Mouse (Mus musculus) kidney, embryonic 14.5 days (tissue): Measurements from ENCODE around the gene Cited4. TPM values are rescaled to one million over a fixed set of nuclear protein-coding genes. Genes with fewer than 3 reads are reported as not detected.

ENCODE experiments used
- ATAC-seq: fragments of 200-750 bp; cut with Nextera tagmentation; 2 replicates; pipeline ENCODE4 v1.8.0; 2017; ENCODE audit warnings: moderate number of reproducible peaks, mild to moderate bottlenecking, moderate TSS enrichment, moderate library complexity; ENCODE audit not compliant: low FRiP score, low TSS enrichment
- H3K27ac ChIP-seq: fragments of 300-500 bp; sonication (generic); 2 replicates; pipeline ENCODE4 v1.5.1; 2014; ENCODE audit warnings: low read depth, mild to moderate bottlenecking, low read length, moderate library complexity, mixed read lengths
- H3K27me3 ChIP-seq: fragments of 300-500 bp; sonication (generic); 2 replicates; pipeline ENCODE4 v1.6.1; 2014; ENCODE audit warnings: mild to moderate bottlenecking, low read length; ENCODE audit not compliant: control insufficient read depth, insufficient read depth
- H3K36me3 ChIP-seq: fragments of 300-500 bp; sonication (generic); 2 replicates; pipeline ENCODE4 v1.6.1; 2014; ENCODE audit warnings: low read length, mixed read lengths; ENCODE audit not compliant: control insufficient read depth, insufficient read depth
- H3K4me1 ChIP-seq: fragments of 300-500 bp; sonication (generic); 2 replicates; pipeline ENCODE4 v1.6.1; 2014; ENCODE audit warnings: low read length, mixed read lengths; ENCODE audit not compliant: control insufficient read depth, insufficient read depth
- H3K4me2 ChIP-seq: fragments of 300-500 bp; sonication (generic); replicated peaks from 2 replicates; pipeline ENCODE4 v1.6.1; 2014; ENCODE audit warnings: low read depth, mild to moderate bottlenecking, low read length
- H3K4me3 ChIP-seq: fragments of 300-500 bp; sonication (generic); 2 replicates; pipeline ENCODE4 v1.5.1; 2014; ENCODE audit warnings: mild to moderate bottlenecking, low read length
- H3K9ac ChIP-seq: fragments of 300-500 bp; sonication (generic); 2 replicates; pipeline ENCODE4 v1.6.1; 2014; ENCODE audit warnings: low read depth, mild to moderate bottlenecking, low read length, moderate library complexity
- H3K9me3 ChIP-seq: fragments of 300-500 bp; sonication (generic); 2 replicates; pipeline ENCODE4 v1.6.1; 2016; ENCODE audit warnings: low read length; ENCODE audit not compliant: control insufficient read depth
- WGBS: fragments of 180-500 bp; shearing (Covaris S2); extraction: QIAGEN DNeasy Blood & Tissue Kit; methylation state at CpG from one replicate; pipeline ENCODE4 v1.1.7; 2014; 5-methylcytosine and 5-hydroxymethylcytosine counted together
- polyA plus RNA-seq: library from polyadenylated mRNA; unstranded; fragments of >200 nt; fragmentation: Nextera tagmentation; extraction: Ambion mirVana; gene quantifications from 2 replicates; pipeline ENCODE4 v1.2.1, GENCODE M21; 2014

Cited4 gene
- polyA plus RNA-seq, 1 experiment from 2014 or later, result 11.0 TPM

- Histone ChIP-seq H3K4me3 (no peak overlapping the region), H3K36me3 (no peaks in the 10 kb centered on the region), H3K9me3 (no peaks in the 10 kb centered on the region), H3K27me3 (peaks cover 3% of the 10 kb centered on the region; the same call in 1 of the 2 replicates), H3K9ac (no peak overlapping the region), H3K4me2 (no peak overlapping the region), H3K27ac (no peak overlapping the region), H3K4me1 (peaks cover 4% of the 10 kb centered on the region; the same call in 1 of the 2 replicates)
- no peak for ATAC-seq
- 70% methylated on average over 6 of the region's 6 CpGs for WGBS
Measured at GRCm38 (mm10) chr4:120689317-120689716, 22.9 kb downstream of the Cited4 start.

GRCm38 (mm10) chr4:120692717-120693116 is 26.3 kb downstream of the Cited4 start:
- no peak for ATAC-seq
- Histone ChIP-seq H3K36me3 (no peaks in the 10 kb centered on the region), H3K27ac (no peak overlapping the region), H3K4me2 (no peak overlapping the region), H3K4me1 (no peaks in the 10 kb centered on the region), H3K9me3 (no peaks in the 10 kb centered on the region), H3K4me3 (no peak overlapping the region), H3K27me3 (peaks cover 14% of the 10 kb centered on the region), H3K9ac (no peak overlapping the region)
- 45% methylated on average over 10 of the region's 10 CpGs for WGBS

GRCm38 (mm10) chr4:120697353-120697752 is 31.0 kb downstream of the Cited4 start:
- H3K4me1 ChIP-seq, result no peaks in the 10 kb centered on the region

GRCm38 (mm10) chr4:120697799-120698484 is 31.6 kb downstream of the Cited4 start:
- Histone ChIP-seq H3K4me3 (peak overlapping the region; percentile 0; the same call in 1 of the 2 replicates), H3K4me1 (no peaks in the 10 kb centered on the region), H3K27ac (no peak overlapping the region), H3K27me3 (peaks cover 25% of the 10 kb centered on the region), H3K36me3 (no peaks in the 10 kb centered on the region), H3K9me3 (no peaks in the 10 kb centered on the region), H3K9ac (no peak overlapping the region), H3K4me2 (peak overlapping the region; percentile 9)
- peak; percentile 50; the same call in 1 of the 2 replicates for ATAC-seq
- 12% methylated on average over 35 of the region's 35 CpGs for WGBS

More at GRCm38 (mm10) chr4:120697353-120697752, 31.0 kb downstream of the Cited4 start:
- no peak overlapping the region for H3K4me2 ChIP-seq
- no peaks in the 10 kb centered on the region for H3K9me3 ChIP-seq
- no peak overlapping the region for H3K27ac ChIP-seq
- no peak overlapping the region for H3K4me3 ChIP-seq
- WGBS, result 91% methylated on average over 8 of the region's 8 CpGs
- H3K9ac ChIP-seq, result no peak overlapping the region
- H3K27me3 ChIP-seq, result peaks cover 25% of the 10 kb centered on the region
- ATAC-seq, result peak; percentile 19; the same call in 1 of the 2 replicates
- H3K36me3 ChIP-seq, result no peaks in the 10 kb centered on the region

GRCm38 (mm10) chr4:120701180-120701579 is 34.8 kb downstream of the Cited4 start:
- no peak overlapping the region for H3K4me3 ChIP-seq
- no peak overlapping the region for H3K27ac ChIP-seq
- no peak overlapping the region for H3K4me2 ChIP-seq
- H3K9me3 ChIP-seq, result no peaks in the 10 kb centered on the region
- ATAC-seq, result no peak
- no peaks in the 10 kb centered on the region for H3K36me3 ChIP-seq
- no peak overlapping the region for H3K9ac ChIP-seq
- no peaks in the 10 kb centered on the region for H3K4me1 ChIP-seq
- peaks cover 22% of the 10 kb centered on the region for H3K27me3 ChIP-seq
- WGBS, result 78% methylated on average over 3 of the region's 3 CpGs

GRCm38 (mm10) chr4:120702056-120702455 is 35.7 kb downstream of the Cited4 start:
- no peak overlapping the region for H3K4me2 ChIP-seq
- H3K4me1 ChIP-seq, result no peaks in the 10 kb centered on the region

GRCm38 (mm10) chr4:120702511-120702910 is 36.1 kb downstream of the Cited4 start:
- Histone ChIP-seq H3K9ac (no peak overlapping the region), H3K4me2 (no peak overlapping the region), H3K27me3 (peaks cover 13% of the 10 kb centered on the region), H3K4me3 (no peak overlapping the region), H3K4me1 (no peaks in the 10 kb centered on the region), H3K27ac (no peak overlapping the region), H3K36me3 (no peaks in the 10 kb centered on the region), H3K9me3 (no peaks in the 10 kb centered on the region)
- 92% methylated on average over 2 of the region's 2 CpGs for WGBS
- ATAC-seq, result no peak

More at GRCm38 (mm10) chr4:120702056-120702455, 35.7 kb downstream of the Cited4 start:
- Histone ChIP-seq H3K36me3 (no peaks in the 10 kb centered on the region), H3K9me3 (no peaks in the 10 kb centered on the region), H3K9ac (no peak overlapping the region), H3K27ac (no peak overlapping the region), H3K4me3 (no peak overlapping the region), H3K27me3 (peaks cover 17% of the 10 kb centered on the region)
- 81% methylated on average over 8 of the region's 8 CpGs for WGBS
- no peak for ATAC-seq

GRCm38 (mm10) chr4:120712236-120712635 is 45.9 kb downstream of the Cited4 start:
- Histone ChIP-seq H3K4me1 (0 out of 2 replicates have a peak, but pooled peaks cover 8% of the 10 kb centered on the region), H3K27ac (no peak overlapping the region), H3K4me3 (no peak overlapping the region), H3K27me3 (peaks cover 4% of the 10 kb centered on the region; the same call in 1 of the 2 replicates), H3K9ac (no peak overlapping the region), H3K4me2 (no peak overlapping the region), H3K9me3 (no peaks in the 10 kb centered on the region), H3K36me3 (no peaks in the 10 kb centered on the region)
- 63% methylated on average over 12 of the region's 12 CpGs for WGBS
- peak; percentile 35; the same call in 1 of the 2 replicates for ATAC-seq

GRCm38 (mm10) chr4:120713021-120713420 is 46.6 kb downstream of the Cited4 start:
- H3K9me3 ChIP-seq, result no peaks in the 10 kb centered on the region
- ATAC-seq, result no peak
- H3K4me2 ChIP-seq, result no peak overlapping the region
- no peak overlapping the region for H3K9ac ChIP-seq
- WGBS, result 89% methylated on average over 6 of the region's 6 CpGs
- H3K27me3 ChIP-seq, result peaks cover 6% of the 10 kb centered on the region; the same call in 1 of the 2 replicates
- H3K27ac ChIP-seq, result no peak overlapping the region
- H3K4me3 ChIP-seq, result no peak overlapping the region
- H3K36me3 ChIP-seq, result no peaks in the 10 kb centered on the region
- 0 out of 2 replicates have a peak, but pooled peaks cover 8% of the 10 kb centered on the region for H3K4me1 ChIP-seq
